11 mouse cellular contexts compared by ENCODE assay signal in the genomic region with DNA sequence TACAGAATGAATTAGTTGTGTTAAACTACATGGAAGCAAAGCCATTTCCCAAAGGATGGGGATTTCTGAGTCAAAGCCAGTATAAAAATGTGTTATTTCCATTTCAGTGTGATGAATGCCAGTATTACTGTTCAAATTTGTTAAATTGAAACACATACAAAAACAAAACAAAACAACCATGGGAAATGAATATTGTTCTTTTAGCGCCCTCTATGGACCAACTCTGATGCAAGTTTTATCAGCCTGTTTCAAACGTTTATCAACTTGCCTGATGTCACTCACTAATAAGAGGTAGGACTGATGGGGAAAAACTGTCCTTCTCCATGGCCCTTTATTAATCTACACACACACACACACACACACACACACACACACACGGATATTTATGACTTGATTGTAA. TPM values are rescaled to one million over a fixed set of nuclear protein-coding genes. Genes with fewer than 3 reads are reported as not detected.
DNase-seq lines count a peak whose midpoint lies in the region; ATAC-seq and TF ChIP-seq lines count a peak whose summit lies in the region.
"Had no signal": no experiment of that assay in that cellular context is flagged by ENCODE, and none has a peak within 500 bp of the region (broad histone marks: within the 10 kb centered on the region; RNA-seq: fewer than 3 reads in every experiment).

No protein-coding gene starts in this region.

- H3K9ac ChIP-seq in liver, postnatal 0 days (replicated peaks), result no peak overlapping the region
- H3K9ac ChIP-seq in liver, embryonic 12.5 days, result no peak overlapping the region
- H3K9ac ChIP-seq: heart, embryonic 13.5 days; midbrain, embryonic 12.5 days had no signal

- DNase-seq in heart, postnatal 10 days, result peak; percentile 30 to 51
- DNase-seq in heart, postnatal 36 days, result no peak
- DNase-seq in liver, postnatal 0 days, result no peak
- DNase-seq in NIH3T3 (ENCODE audit: low read depth), result peak; percentile 66
- DNase-seq in lung, postnatal 36 days, result peak; percentile 53
- no peak for DNase-seq in urinary bladder, adult 2 months (ENCODE audit: low spot score)
- DNase-seq: thymus, postnatal 14 days had no signal

- H3K27ac ChIP-seq in liver, postnatal 0 days (ENCODE audit: low read depth), result no peak overlapping the region
- H3K27ac ChIP-seq in liver, embryonic 12.5 days, result no peak overlapping the region
- H3K27ac ChIP-seq: heart, embryonic 13.5 days; midbrain, embryonic 12.5 days had no signal

- no peak overlapping the region for H3K4me2 ChIP-seq in liver, postnatal 0 days (ENCODE audit: low read depth, low read length)
- no peak overlapping the region for H3K4me2 ChIP-seq in liver, embryonic 12.5 days
- H3K4me2 ChIP-seq: heart, embryonic 13.5 days; midbrain, embryonic 12.5 days had no signal

- no peak for TF ChIP-seq EP300 in liver, postnatal 0 days (IDR thresholded peaks at IDR 0.05; ENCODE audit: low read depth)

- peak; percentile 63 for TF ChIP-seq CTCF in liver, postnatal 0 days (IDR thresholded peaks at IDR 0.05; ENCODE audit: low read depth)

- H3K36me3 ChIP-seq in liver, postnatal 0 days (replicated peaks; ENCODE audit: insufficient read depth, low read length), result no peaks in the 10 kb centered on the region
- no peaks in the 10 kb centered on the region for H3K36me3 ChIP-seq in liver, embryonic 12.5 days
- H3K36me3 ChIP-seq: heart, embryonic 13.5 days; midbrain, embryonic 12.5 days had no signal

- intact Hi-C loops in heart, postnatal 10 days (cut with DNase I), result loop anchor here (1.0 kb wide), 1 partner anchor 280 kb away; no protein-coding TSS in a partner anchor
- intact Hi-C loops in heart, postnatal 36 days (cut with DNase I), result loop anchor here (2.0 kb wide), 1 partner anchor 250 kb away; no protein-coding TSS in a partner anchor

- H3K27me3 ChIP-seq in liver, postnatal 0 days (ENCODE audit: insufficient read depth, low read length), result no peaks in the 10 kb centered on the region
- H3K27me3 ChIP-seq in liver, embryonic 12.5 days (replicated peaks), result peaks cover 10% of the 10 kb centered on the region

- no peak overlapping the region for H3K4me3 ChIP-seq in liver, postnatal 0 days (ENCODE audit: low read depth, low read length)
- no peak overlapping the region for H3K4me3 ChIP-seq in liver, embryonic 12.5 days
- H3K4me3 ChIP-seq: heart, embryonic 13.5 days; midbrain, embryonic 12.5 days had no signal

- no peaks in the 10 kb centered on the region for H3K9me3 ChIP-seq in liver, postnatal 0 days (ENCODE audit: low read length)
- H3K9me3 ChIP-seq in liver, embryonic 12.5 days (replicated peaks), result no peaks in the 10 kb centered on the region
- H3K9me3 ChIP-seq: heart, embryonic 13.5 days; midbrain, embryonic 12.5 days had no signal

- no peak for ATAC-seq in liver, postnatal 0 days
- no peak for ATAC-seq in liver, embryonic 12.5 days
- ATAC-seq in activated CD4-positive, CD25-positive, alpha-beta regulatory T cell, adult 4 months, result no peak

- H3K4me1 ChIP-seq in liver, postnatal 0 days (ENCODE audit: insufficient read depth), result peaks cover 4% of the 10 kb centered on the region; the same call in 1 of the 2 replicates
- H3K4me1 ChIP-seq in liver, embryonic 12.5 days, result no peaks in the 10 kb centered on the region
- H3K4me1 ChIP-seq: heart, embryonic 13.5 days had no signal

- WGBS in liver, postnatal 0 days (ENCODE audit: insufficient replicate concordance), result under 1% methylated on average over 3 of the region's 3 CpGs
- WGBS in liver, embryonic 12.5 days (ENCODE audit: insufficient replicate concordance), result 2% methylated on average over 3 of the region's 3 CpGs

RNA-seq across cellular contexts. Expression of a gene that starts 7.8 kb away (rescaled TPM):
- total RNA-seq in heart, postnatal 10 days (2021), result under 1 TPM; 0.27 to 0.57 TPM
- under 1 TPM; 0.39 to 0.84 TPM for total RNA-seq in heart, postnatal 36 days (2021)
- not detected in 2 replicates for polyA plus RNA-seq in liver, postnatal 0 days (2015; fragmentation: Nextera tagmentation; extraction: Ambion mirVana)
- polyA plus RNA-seq in liver, embryonic 12.5 days (2016; fragmentation: Nextera tagmentation; extraction: Ambion mirVana), result not detected in 2 replicates
- not detected for polyA plus RNA-seq in activated CD4-positive, CD25-positive, alpha-beta regulatory T cell, adult 4 months (2017; shearing (Covaris generic))
- 0.17 and 0.25 TPM in 2 replicates for polyA plus RNA-seq in urinary bladder, adult 2 months (2012; rRNA removed)

RNA-seq across cellular contexts. Expression of a gene that starts 8.4 kb away (rescaled TPM):
- total RNA-seq in heart, postnatal 10 days (2021), result 10 to 100 TPM; 11.4 to 12.0 TPM
- 1 to 10 TPM; 5.8 to 7.9 TPM for total RNA-seq in heart, postnatal 36 days (2021)
- polyA plus RNA-seq in liver, postnatal 0 days (2015; fragmentation: Nextera tagmentation; extraction: Ambion mirVana), result 66.4 and 67.7 TPM in 2 replicates
- polyA plus RNA-seq in liver, embryonic 12.5 days (2016; fragmentation: Nextera tagmentation; extraction: Ambion mirVana), result 87.9 and 89.1 TPM in 2 replicates
- polyA plus RNA-seq in activated CD4-positive, CD25-positive, alpha-beta regulatory T cell, adult 4 months (2017; shearing (Covaris generic)), result 10 to 100 TPM; 59.3 to 59.6 TPM
- 27.4 and 28.1 TPM in 2 replicates for polyA plus RNA-seq in urinary bladder, adult 2 months (2012; rRNA removed)

Comparison
In these comparisons a context has a peak if more than half of its experiments do, and no peak if none do; other contexts are left out.
1. DNase-seq: peak in heart, postnatal 10 days (2 of 2), NIH3T3 (single experiment) and lung, postnatal 36 days (single experiment); none in heart, postnatal 36 days (0 of 2), liver, postnatal 0 days (single experiment) and urinary bladder, adult 2 months (single experiment).